In genomic region chr6:31190628-31191373, GRCm38 (mm10) we compare ENCODE assay signal across 9 mouse cellular contexts.
DNase-seq lines count a peak whose midpoint lies in the region; ATAC-seq and TF ChIP-seq lines count a peak whose summit lies in the region.
"Had no signal": no experiment of that assay in that cellular context is flagged by ENCODE, and none has a peak within 500 bp of the region (broad histone marks: within the 10 kb centered on the region; RNA-seq: fewer than 3 reads in every experiment).

No protein-coding gene starts in this region.

- H3K79me2 ChIP-seq in CH12.LX (replicated peaks; ENCODE audit: control insufficient read depth, extremely low read depth, insufficient read depth, poor library complexity, severe bottlenecking) = peaks cover 12% of the 10 kb centered on the region

- intact Hi-C loops in left cerebral cortex, postnatal 14 days (cut with DNase I) = no loop called here

- dilution Hi-C loops in CH12.LX (cut with MboI; ENCODE audit: extremely low pct_ligation_motif_present, extremely low pct_unique_long_range_greater_than_20kb, low sequenced_read_pairs) = no loop called here

- no peak overlapping the region for H3K4me3 ChIP-seq in kidney, postnatal 0 days (replicated peaks; ENCODE audit: low read depth, low read length)
- no peak overlapping the region for H3K4me3 ChIP-seq in CH12.LX (replicated peaks in 1 of 3; ENCODE audit: low read depth in 2 of 3, low read length in 2 of 3, poor library complexity in 1 of 3)

- TF ChIP-seq POLR2A in CH12.LX (IDR thresholded peaks at IDR 0.05; ENCODE audit: low read depth, low read length) = no peak

- H3K9ac ChIP-seq in kidney, postnatal 0 days (ENCODE audit: low read depth, low read length) = no peak overlapping the region
- H3K9ac ChIP-seq in CH12.LX (ENCODE audit: insufficient read depth, low read depth) = no peak overlapping the region

- peak; percentile 75 for DNase-seq in kidney, postnatal 0 days (ENCODE audit: low spot score)
- DNase-seq in kidney, adult 9 months = no peak
- peak; percentile 53 for DNase-seq in CH12.LX (ENCODE audit: extremely low read depth)
- DNase-seq in adipocyte (ENCODE audit: low spot score) = peak; percentile 64
- DNase-seq in right cerebral cortex, postnatal 10 days (ENCODE audit: low spot score in 2 of 2) = no peak
- no peak for DNase-seq in left cerebral cortex, postnatal 14 days (ENCODE audit: low spot score in 2 of 2)
- DNase-seq: cerebellum, adult 11 months had no signal

- H3K27ac ChIP-seq in kidney, postnatal 0 days = no peak overlapping the region
- H3K27ac ChIP-seq in CH12.LX (ENCODE audit: insufficient read depth, low read depth) = no peak overlapping the region

- in situ Hi-C loops in CH12.LX (cut with MboI; ENCODE audit: low pct_ligation_motif_present, low pct_unique_long_range_greater_than_20kb, low sequenced_read_pairs) = no loop called here

- peak; percentile 64 for TF ChIP-seq RAD21 in CH12.LX (IDR thresholded peaks at IDR 0.05; ENCODE audit: low read depth, low read length)

- TF ChIP-seq CTCF in kidney, postnatal 0 days (IDR thresholded peaks at IDR 0.05; ENCODE audit: low read depth) = peak; percentile 75
- peak; percentile 31 to 77 for TF ChIP-seq CTCF in CH12.LX (conservative IDR thresholded peaks at IDR 0.05 in 1 of 2, IDR thresholded peaks at IDR 0.05 in 1 of 2; ENCODE audit: low read depth in 2 of 2, low read length in 2 of 2)

- TF ChIP-seq EP300 in CH12.LX (IDR thresholded peaks at IDR 0.05; ENCODE audit: low read length) = peak; percentile 19; the same call in 1 of the 2 replicates

- WGBS in kidney, postnatal 0 days = 38% methylated on average over 5 of the region's 5 CpGs

- H3K9me3 ChIP-seq in kidney, postnatal 0 days (replicated peaks; ENCODE audit: low read length) = no peaks in the 10 kb centered on the region
- no peaks in the 10 kb centered on the region for H3K9me3 ChIP-seq in CH12.LX (replicated peaks; ENCODE audit: low read length)

- H3K4me1 ChIP-seq in kidney, postnatal 0 days (replicated peaks; ENCODE audit: insufficient read depth, low read length) = no peaks in the 10 kb centered on the region
- H3K4me1 ChIP-seq in CH12.LX (ENCODE audit: control insufficient read depth in 1 of 2, insufficient read depth in 2 of 2) = peaks cover 3 to 49% of the 10 kb centered on the region in 2 experiments; a peak in 3 of 4 replicates

- no peak overlapping the region for H3K4me2 ChIP-seq in kidney, postnatal 0 days (ENCODE audit: low read length)
- no peak overlapping the region for H3K4me2 ChIP-seq in CH12.LX (ENCODE audit: insufficient read depth, low read depth, poor library complexity, severe bottlenecking)

- ATAC-seq in kidney, postnatal 0 days (replicated peaks; ENCODE audit: low FRiP score, low read depth) = no peak
- ATAC-seq in megakaryocyte progenitor cell, adult 5-6 weeks (replicated peaks; ENCODE audit: poor library complexity) = peak; percentile 74
- ATAC-seq in monocyte, adult 5-6 weeks (replicated peaks; ENCODE audit: insufficient number of reproducible peaks, low FRiP score, low TSS enrichment, poor library complexity, severe bottlenecking) = no peak

- no peaks in the 10 kb centered on the region for H3K36me3 ChIP-seq in kidney, postnatal 0 days (ENCODE audit: insufficient read depth, low read length)
- H3K36me3 ChIP-seq in CH12.LX (replicated peaks in 1 of 2; ENCODE audit: control insufficient read depth in 1 of 2, insufficient read depth in 1 of 2, low read length in 1 of 2) = peaks cover 19 to 70% of the 10 kb centered on the region in 2 experiments

- no peaks in the 10 kb centered on the region for H3K27me3 ChIP-seq in kidney, postnatal 0 days (ENCODE audit: insufficient read depth, low read length)
- no peaks in the 10 kb centered on the region for H3K27me3 ChIP-seq in CH12.LX (replicated peaks)

TF ChIP-seq in CH12.LX, 34 proteins besides CTCF, POLR2A, EP300 and RAD21:
- TF ChIP-seq RCOR1 (conservative IDR thresholded peaks at IDR 0.05; ENCODE audit: low read depth, low read length) (no peak), MXI1 (IDR thresholded peaks at IDR 0.05; ENCODE audit: low read depth, low read length) (no peak), NRF1 (IDR thresholded peaks at IDR 0.05; ENCODE audit: low read depth, low read length) (no peak), BHLHE40 (IDR thresholded peaks at IDR 0.05; ENCODE audit: low read depth, low read length) (no peak), TBP (conservative IDR thresholded peaks at IDR 0.05; ENCODE audit: low read depth, low read length) (no peak), GABPA (IDR thresholded peaks at IDR 0.05; ENCODE audit: insufficient replicate concordance, low read depth, low read length) (no peak), UBTF (IDR thresholded peaks at IDR 0.05; ENCODE audit: low read depth, low read length) (no peak), PAX5 (IDR thresholded peaks at IDR 0.05; ENCODE audit: low read length) (no peak), JUN (IDR thresholded peaks at IDR 0.05; ENCODE audit: insufficient read depth, low read depth, low read length) (no peak), MAX (IDR thresholded peaks at IDR 0.05; ENCODE audit: low read length) (no peak), ZC3H11A (IDR thresholded peaks at IDR 0.05; ENCODE audit: low read depth, low read length) (peak; percentile 25; the same call in 1 of the 2 replicates), MAFK (IDR thresholded peaks at IDR 0.05; ENCODE audit: insufficient replicate concordance, low read length) (no peak), ZMIZ1 (IDR thresholded peaks at IDR 0.05; ENCODE audit: low read depth, low read length) (no peak), ETS1 (conservative IDR thresholded peaks at IDR 0.05; ENCODE audit: low read depth, low read length) (no peak), ZKSCAN1 (IDR thresholded peaks at IDR 0.05; ENCODE audit: borderline replicate concordance, low read depth, low read length) (no peak), CHD1 (IDR thresholded peaks at IDR 0.05; ENCODE audit: low read depth, low read length) (no peak), TCF12 (IDR thresholded peaks at IDR 0.05; ENCODE audit: low read depth, low read length) (no peak), USF1 (IDR thresholded peaks at IDR 0.05; ENCODE audit: low read depth, low read length) (no peak), ZNF384 (IDR thresholded peaks at IDR 0.05; ENCODE audit: low read depth, low read length) (peak; percentile 88), SIN3A (IDR thresholded peaks at IDR 0.05; ENCODE audit: low read length) (peak; percentile 65), SMC3 (IDR thresholded peaks at IDR 0.05; ENCODE audit: low read depth, low read length) (peak; percentile 74), MYC (IDR thresholded peaks at IDR 0.05; ENCODE audit: low read depth, low read length) (peak; percentile 15; the same call in 1 of the 2 replicates), USF2 (conservative IDR thresholded peaks at IDR 0.05; ENCODE audit: low read depth, low read length) (no peak), CHD2 (IDR thresholded peaks at IDR 0.05; ENCODE audit: low read length) (no peak), KAT2A (IDR thresholded peaks at IDR 0.05; ENCODE audit: insufficient replicate concordance, low read length) (peak; percentile 44; the same call in 1 of the 2 replicates), JUND (conservative IDR thresholded peaks at IDR 0.05; ENCODE audit: low read depth, low read length) (no peak; the same call in 1 of the 2 replicates), HCFC1 (IDR thresholded peaks at IDR 0.05; ENCODE audit: low read depth, low read length) (peak; percentile 80), MAZ (IDR thresholded peaks at IDR 0.05; ENCODE audit: low read depth, low read length) (no peak), E2F4 (IDR thresholded peaks at IDR 0.05; ENCODE audit: insufficient replicate concordance, low read depth, low read length) (no peak), NELFE (IDR thresholded peaks at IDR 0.05; ENCODE audit: low read depth, low read length) (no peak), ELF1 (IDR thresholded peaks at IDR 0.05; ENCODE audit: low read depth, low read length) (no peak), IRF4 (IDR thresholded peaks at IDR 0.05; ENCODE audit: low read depth, low read length) (0 out of 2 replicates have a peak, but pooled peaks have one; percentile 8), POLR2AphosphoS2 (IDR thresholded peaks at IDR 0.05; ENCODE audit: low read depth, low read length) (no peak), MEF2A (IDR thresholded peaks at IDR 0.05; ENCODE audit: borderline replicate concordance, low read depth, low read length) (no peak)

Comparison
In these comparisons a context has a peak if more than half of its experiments do, and no peak if none do; other contexts are left out.
1. DNase-seq: peak in kidney, postnatal 0 days (single experiment), CH12.LX (single experiment) and adipocyte (single experiment); none in kidney, adult 9 months (single experiment), right cerebral cortex, postnatal 10 days (0 of 2) and left cerebral cortex, postnatal 14 days (0 of 2).